Mouse (Mus musculus): Measurements from ENCODE around the gene Nudcd2.

GRCm38 (mm10) chr11:40755109-40755627, 21.7 kb downstream of the Nudcd2 start, which contains the start of gene Ccng1:
- TF ChIP-seq CTCF (IDR thresholded peaks at IDR 0.05; ENCODE audit: borderline replicate concordance, control insufficient read depth, extremely low read depth, insufficient read depth, low read length, poor library complexity): no peak
- peak; percentile 70 for TF ChIP-seq POLR2A (IDR thresholded peaks at IDR 0.05; ENCODE audit: control insufficient read depth, extremely low read depth, insufficient read depth, low read length, poor library complexity)
